Mouse (Mus musculus) regulatory T cell (primary cell): ENCODE measurements around the gene Timm9.

Source experiments
- in situ Hi-C: fragments of 300-600 bp; cut with MboI, MseI; formaldehyde crosslinking; loops from one replicate; pipeline ENCODE4 v1.15.1; 2025; ENCODE audit warnings: high pct_unique_total_duplicates

Timm9 gene

DNA sequence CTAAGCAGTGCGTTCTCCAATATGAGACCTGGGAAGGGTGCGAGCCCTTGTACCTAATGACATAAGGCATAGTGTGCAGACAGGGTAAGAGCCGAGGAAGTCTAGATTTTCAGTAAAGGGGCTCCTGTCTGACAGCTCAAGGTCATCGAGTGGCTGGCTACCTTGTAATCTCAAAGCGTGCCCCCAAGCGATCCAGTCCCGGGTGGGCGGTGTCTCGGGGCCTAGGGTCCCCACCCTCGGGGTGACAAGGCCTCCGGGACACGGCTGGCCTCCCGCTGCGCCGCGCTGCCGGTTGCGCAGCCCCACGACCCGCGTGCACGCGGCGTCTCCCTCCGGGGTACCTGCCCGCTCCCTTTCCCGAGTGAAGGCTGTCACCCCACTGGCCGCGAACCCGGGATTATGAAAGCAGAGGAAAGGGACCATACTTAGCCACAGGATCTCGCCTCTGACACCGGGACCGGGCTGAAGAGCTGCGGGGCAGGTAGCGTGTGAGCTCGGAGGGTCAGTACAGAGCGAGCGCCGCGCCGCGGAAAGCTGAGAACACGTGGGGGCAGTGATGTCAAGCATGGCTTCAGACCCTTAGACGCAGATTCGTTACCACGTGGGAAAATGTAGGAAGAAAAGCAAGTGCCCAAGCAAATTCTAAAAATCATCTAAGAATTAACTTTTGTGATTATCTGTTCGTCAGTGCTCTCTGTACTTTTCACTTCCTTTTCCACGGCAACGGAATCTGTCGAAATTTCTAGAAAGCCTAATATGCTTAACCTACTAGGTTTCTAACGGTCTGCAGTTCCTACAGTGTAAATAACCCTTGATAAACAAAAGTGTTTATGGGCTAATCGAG lies at the start of gene Timm9, which contains the start of gene 2700049A03Rik:
Gene Timm9 (minus strand): TSS at position 555 of the 844 bp plus-strand sequence.
Gene 2700049A03Rik (plus strand): TSS at position 719 of the 844 bp plus-strand sequence.
- in situ Hi-C loops, result loop anchor here (10.0 to 25.0 kb wide), 2 partner anchors 662 to 1949 kb away; partner anchors contain the start of genes Dnaaf2, Gm49383, Mgat2 and Rpl36al

- in situ Hi-C loops, result no loop called here
These were observed 47.9 kb upstream of the Timm9 start for GRCm38 (mm10) chr12:71184396-71184795.

DNA sequence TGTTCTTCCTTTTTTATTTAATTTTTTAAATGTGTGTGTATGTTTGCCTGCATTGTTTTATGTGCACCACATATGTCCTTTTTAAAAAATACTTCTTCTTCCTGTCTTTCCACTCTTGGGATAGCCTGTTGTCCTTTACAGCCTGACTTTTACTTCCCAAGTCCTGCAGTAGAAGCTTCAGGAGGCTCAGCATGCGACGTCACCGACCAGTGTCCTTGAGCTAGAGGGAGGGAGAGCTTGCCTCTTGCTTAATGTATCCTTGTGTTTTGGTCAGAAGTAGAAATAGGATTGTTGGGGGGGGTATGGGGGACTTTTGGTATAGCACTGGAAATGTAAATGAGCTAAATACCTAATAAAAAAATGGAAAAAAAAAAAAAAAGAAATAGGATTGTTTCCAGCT lies 47.3 kb upstream of the Timm9 start:
- in situ Hi-C loops, result no loop called here

DNA sequence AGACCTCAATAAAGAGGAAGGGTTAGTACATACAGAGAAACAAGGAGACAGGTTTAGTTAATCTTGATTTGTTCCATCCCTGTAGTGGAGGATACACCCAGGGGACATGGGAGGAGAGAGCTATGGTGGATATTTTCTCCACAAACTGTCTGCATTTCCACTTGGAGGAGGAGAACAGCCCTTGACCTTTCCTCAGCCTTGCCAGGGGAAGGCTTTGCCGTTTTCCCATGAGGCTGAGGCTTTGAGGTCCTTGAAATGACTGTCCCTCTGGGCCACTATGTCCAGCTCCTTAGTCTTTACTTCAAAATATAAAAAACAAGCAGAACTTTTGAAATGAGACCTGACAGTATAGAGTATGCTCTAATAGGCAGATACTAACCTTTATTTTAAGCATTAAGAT lies 33.4 kb upstream of the Timm9 start:
- in situ Hi-C loops, result loop anchor here (10.0 kb wide), 1 partner anchor 695 kb away; no protein-coding TSS in a partner anchor

DNA sequence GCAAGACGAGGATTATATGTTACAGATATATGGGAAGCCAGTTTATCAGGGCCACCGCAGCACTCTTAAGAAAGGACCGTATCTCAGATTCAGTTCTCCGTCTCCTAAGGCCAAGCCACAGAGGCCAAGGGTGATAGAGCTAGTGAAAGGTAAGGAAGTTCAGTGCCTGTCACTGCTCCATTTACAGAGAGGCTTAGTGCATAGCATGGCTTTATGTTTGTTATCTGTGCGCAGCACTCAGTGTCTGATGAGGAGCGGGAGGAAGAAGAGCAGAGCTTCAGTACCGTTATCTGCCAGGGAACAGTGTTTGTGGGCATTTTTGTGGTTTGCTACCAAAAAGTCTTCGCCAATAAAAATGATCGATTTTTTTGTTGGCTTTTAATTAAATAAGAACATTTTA lies 27.9 kb upstream of the Timm9 start:
- in situ Hi-C loops, result loop anchor here (10.0 kb wide), 1 partner anchor 690 kb away; no protein-coding TSS in a partner anchor

DNA sequence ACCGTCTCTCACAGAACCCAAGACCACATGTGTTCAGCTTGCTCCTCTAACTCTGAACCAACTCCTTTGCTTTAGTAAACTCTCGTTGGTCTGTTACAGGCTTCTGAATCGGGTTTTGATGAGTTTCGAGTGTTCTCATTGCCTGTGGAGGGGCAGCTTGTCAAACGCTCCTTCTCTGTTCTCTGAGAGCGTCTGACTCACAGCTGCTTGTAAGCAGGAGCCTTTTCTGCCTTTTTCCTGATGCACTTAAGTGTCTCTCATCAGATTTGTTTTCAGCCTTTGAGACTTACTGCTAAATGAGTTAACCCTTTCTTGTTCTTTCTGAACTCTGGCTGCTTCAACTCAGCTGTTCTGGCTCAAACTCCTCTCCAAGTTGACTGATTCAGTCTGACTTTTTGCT lies 21.5 kb upstream of the Timm9 start:
- in situ Hi-C loops, result loop anchor here (10.0 kb wide), 1 partner anchor 667 kb away; no protein-coding TSS in a partner anchor

- in situ Hi-C loops, result loop anchor here (10.0 kb wide), 1 partner anchor 670 kb away; no protein-coding TSS in a partner anchor
These were observed 18.5 kb upstream of the Timm9 start for GRCm38 (mm10) chr12:71154979-71155378.

DNA sequence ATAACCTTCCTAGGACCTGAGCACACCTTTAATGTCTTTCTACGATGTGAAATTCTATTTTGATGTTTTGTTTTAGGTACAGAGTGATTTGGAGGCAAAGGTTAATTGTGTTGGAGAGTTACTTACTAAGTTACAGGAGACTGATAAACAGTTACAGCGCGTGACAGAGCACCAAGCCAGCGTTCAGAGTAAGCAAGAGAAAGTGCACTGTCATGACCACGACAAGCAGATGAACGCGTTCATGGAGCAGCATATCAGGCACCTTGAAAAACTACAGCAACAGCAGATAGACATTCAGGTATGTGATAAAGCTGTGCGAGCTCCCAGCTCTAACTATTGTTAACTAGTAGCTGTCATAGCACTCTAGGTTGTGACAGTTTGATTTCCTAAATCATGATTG lies 13.7 kb upstream of the Timm9 start:
- in situ Hi-C loops, result loop anchor here (10.0 kb wide), 1 partner anchor 675 kb away; no protein-coding TSS in a partner anchor

- in situ Hi-C loops, result loop anchor here (25.0 kb wide), 1 partner anchor 1962 kb away; the partner anchor contains the start of genes Dnaaf2, Gm49383, Mgat2 and Rpl36al
These were observed 13.0 kb upstream of the Timm9 start for GRCm38 (mm10) chr12:71149456-71149855.

DNA sequence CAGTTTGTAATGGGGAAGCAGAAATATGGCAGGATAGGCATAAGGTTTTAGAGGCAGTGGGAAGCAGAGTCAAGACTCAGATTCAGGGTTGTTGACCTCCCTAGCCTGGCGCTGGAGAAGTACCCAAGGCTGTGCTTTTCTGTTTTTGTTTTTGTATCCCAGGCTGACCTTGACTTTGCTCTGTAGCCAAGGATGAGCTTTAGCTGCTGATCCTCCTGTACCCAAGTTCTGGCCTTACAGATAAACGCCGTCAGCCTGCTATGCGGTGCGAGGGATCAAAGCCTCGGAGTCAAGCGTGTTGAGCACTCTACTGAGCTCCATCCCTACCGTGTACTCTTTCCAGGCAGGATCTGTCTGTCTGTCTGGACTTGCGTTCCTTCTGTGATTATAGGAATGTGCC lies 12.3 kb upstream of the Timm9 start:
- in situ Hi-C loops, result loop anchor here (25.0 kb wide), 1 partner anchor 1962 kb away; the partner anchor contains the start of genes Dnaaf2, Gm49383, Mgat2 and Rpl36al

DNA sequence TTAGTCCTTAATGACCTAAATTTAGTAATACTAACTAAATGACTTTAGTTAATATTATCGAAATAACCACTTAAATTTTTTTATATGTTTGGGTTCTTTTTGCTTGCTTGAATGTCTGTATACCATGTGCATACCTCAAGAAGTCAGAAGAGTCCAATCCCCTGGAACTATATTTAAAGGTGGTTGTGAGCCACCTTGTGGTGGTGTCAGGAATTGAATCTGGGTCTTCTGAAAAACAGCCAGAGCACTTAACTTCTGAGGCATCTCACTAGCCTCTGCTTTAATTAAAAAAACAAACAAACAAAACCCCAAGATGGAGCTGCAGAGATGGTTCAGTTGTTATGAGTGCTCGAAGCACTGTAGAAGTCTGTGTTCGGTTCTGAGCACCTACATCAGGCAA lies 11.2 kb upstream of the Timm9 start:
- in situ Hi-C loops, result loop anchor here (25.0 kb wide), 1 partner anchor 1960 kb away; the partner anchor contains the start of genes Dnaaf2, Gm49383, Mgat2 and Rpl36al

DNA sequence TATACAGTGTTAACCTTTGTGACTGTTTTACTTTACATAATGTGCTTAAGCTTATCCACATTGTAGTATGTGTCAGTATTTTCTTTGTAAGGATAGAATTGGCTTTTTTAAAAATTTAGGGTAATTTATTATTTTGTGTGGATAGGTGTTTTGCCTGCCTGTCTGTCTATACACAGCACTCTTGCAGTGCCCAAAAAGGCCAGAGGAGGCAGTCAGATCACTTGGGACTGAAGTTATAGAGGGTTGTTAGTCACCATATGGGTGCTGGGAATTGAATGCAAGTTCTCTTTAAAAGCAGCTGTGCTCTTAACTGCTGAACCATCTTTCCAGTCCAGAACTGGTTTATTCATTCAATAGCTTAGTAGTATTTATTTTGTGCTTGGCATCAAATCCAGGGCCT lies 4.7 kb upstream of the Timm9 start:
- in situ Hi-C loops, result loop anchor here (25.0 kb wide), 1 partner anchor 1954 kb away; the partner anchor contains the start of genes Dnaaf2, Gm49383, Mgat2 and Rpl36al

GRCm38 (mm10) chr12:71139258-71139828 lies 2.9 kb upstream of the Timm9 start:
- in situ Hi-C loops, result loop anchor here (10.0 to 25.0 kb wide), 2 partner anchors 665 to 1952 kb away; partner anchors contain the start of genes Dnaaf2, Gm49383, Mgat2 and Rpl36al

DNA sequence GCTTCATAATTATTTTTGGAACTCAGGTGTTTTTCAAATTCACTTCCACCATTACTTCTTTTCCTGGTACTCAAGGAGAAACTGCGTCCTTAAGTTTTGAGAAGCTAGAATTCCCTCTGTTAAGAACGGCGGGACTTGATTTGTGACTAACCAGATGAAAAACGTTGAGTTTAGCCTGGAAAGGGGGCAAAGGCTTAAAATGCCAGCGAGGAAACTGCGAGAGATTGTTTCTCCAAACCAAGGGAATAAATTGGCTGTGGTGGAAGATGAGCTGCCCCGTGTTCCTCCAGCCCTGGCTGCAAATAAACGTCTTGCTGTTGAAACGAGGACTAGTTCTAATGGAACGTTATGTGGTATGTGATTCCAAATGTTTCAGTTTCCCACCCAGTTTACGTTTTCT lies 1.2 kb upstream of the Timm9 start:
- in situ Hi-C loops, result loop anchor here (10.0 to 25.0 kb wide), 2 partner anchors 663 to 1950 kb away; partner anchors contain the start of genes Dnaaf2, Gm49383, Mgat2 and Rpl36al

GRCm38 (mm10) chr12:71136974-71137491 lies 549 bp upstream of the Timm9 start:
- in situ Hi-C loops, result loop anchor here (10.0 to 25.0 kb wide), 2 partner anchors 662 to 1950 kb away; partner anchors contain the start of genes Dnaaf2, Gm49383, Mgat2 and Rpl36al

- in situ Hi-C loops, result loop anchor here (10.0 to 25.0 kb wide), 2 partner anchors 661 to 1948 kb away; partner anchors contain the start of genes Dnaaf2, Gm49383, Mgat2 and Rpl36al
These were observed 903 bp downstream of the Timm9 start for GRCm38 (mm10) chr12:71135581-71135980.

DNA sequence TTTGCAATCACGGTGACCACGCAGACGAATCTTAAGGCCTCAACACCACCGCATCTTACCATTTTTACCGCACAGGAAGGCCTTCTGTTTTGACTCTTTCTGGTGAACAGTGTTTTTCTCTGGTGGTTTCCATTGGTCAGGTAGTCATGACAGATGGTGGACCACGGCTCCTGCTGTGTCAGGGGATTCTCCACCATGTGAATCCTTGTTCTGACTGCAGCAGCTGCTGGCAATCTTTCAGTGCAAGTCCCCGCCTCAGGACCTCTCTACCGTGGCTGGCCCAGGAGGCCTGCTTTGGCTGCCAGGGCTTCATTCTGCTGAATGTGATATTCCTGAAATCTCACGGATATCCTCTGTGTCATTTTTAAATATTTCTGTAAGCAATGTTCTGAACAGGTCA lies 13.2 kb downstream of the Timm9 start:
- in situ Hi-C loops, result no loop called here

DNA sequence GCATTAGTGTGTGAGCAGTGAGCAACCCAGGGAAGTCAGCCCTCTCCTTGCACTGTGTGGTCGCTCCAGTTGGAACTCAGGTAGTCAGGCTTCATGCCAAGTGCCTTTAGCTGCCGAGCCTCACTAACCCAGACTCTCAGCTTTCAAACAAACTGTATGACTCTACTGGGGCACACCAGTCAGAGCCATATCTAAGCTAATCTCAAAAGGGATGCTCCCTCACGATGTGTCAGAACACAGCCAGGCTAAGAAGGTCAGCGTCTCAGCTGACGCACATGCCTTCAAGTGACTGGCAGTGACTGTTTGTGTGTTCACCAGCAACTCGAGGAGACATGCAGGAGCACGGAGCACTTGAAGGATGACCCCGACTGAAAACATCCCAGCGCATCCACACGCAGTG lies 13.8 kb downstream of the Timm9 start:
- in situ Hi-C loops, result no loop called here

DNA sequence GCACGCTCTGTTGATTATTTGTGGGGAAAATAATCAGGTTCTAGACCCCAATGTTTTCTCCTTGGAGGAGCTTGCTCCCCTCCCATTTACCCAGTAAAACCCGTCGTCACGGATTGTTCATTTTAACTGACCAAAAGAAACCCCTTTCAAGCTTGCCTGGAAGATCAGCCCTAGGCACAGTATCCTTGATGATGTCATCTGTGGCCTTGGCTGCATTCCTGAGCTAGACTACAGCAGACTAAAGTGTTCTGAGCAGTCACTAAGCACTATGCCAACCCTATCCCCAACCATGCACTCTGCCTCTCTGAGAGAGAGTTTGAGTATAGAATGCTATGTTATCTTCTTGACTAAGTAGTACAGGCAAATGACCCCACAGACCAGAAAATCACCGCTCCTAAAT lies 20.1 kb downstream of the Timm9 start:
- in situ Hi-C loops, result no loop called here

DNA sequence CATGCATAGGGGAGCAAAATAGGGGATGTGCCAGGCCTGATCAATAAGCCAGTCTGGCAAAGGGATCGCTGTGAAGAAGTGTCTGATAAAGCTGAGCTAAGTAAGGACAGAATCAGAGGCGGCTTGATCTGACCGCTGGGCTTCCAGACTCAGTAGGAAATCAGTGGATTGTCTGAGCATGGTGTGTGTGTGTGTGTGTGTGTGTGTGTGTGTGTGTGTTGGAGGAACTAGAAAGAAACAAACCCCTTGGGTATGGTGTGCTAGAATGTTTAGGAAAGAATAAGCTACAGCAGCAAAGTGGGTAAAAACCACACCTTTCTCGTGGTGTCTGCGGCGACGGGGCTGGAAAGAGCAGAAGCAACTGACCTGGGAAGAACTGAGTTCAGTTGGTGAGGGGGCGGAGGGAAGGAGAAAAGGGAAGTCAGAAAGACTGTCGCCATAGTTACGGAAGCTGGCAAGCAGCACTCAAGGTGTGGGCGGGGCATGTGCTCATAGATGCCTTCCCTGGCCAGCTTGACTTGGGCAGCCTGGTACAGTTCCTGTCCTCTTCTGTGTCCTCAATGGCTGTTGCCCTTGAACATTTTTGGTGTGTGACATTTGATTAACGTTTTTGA lies 22.7 kb downstream of the Timm9 start:
- in situ Hi-C loops, result no loop called here

- in situ Hi-C loops, result no loop called here
These were observed 23.4 kb downstream of the Timm9 start for GRCm38 (mm10) chr12:71113074-71113473.
